Mouse (Mus musculus) liver, embryonic 13.5 days (tissue): ENCODE measurements around the gene Col1a1. TPM values are rescaled to one million over a fixed set of nuclear protein-coding genes. Genes with fewer than 3 reads are reported as not detected.

ENCODE experiments used
- ATAC-seq: fragments of 200-750 bp; cut with Nextera tagmentation; 2 replicates; pipeline ENCODE4 v1.8.0; 2017; ENCODE audit warnings: low read depth, mild to moderate bottlenecking, moderate number of reproducible peaks, moderate library complexity
- DNase-seq: peaks from one replicate; pipeline ENCODE4 v3.0.0; 2022
- H3K27ac ChIP-seq: fragments of 300-500 bp; sonication (generic); 2 replicates; pipeline ENCODE4 v1.5.1; 2015; ENCODE audit warnings: moderate library complexity, mild to moderate bottlenecking, inconsistent platforms
- H3K27me3 ChIP-seq: fragments of 300-500 bp; sonication (generic); 2 replicates; pipeline ENCODE4 v1.6.1; 2015; ENCODE audit warnings: mild to moderate bottlenecking, inconsistent platforms
- H3K36me3 ChIP-seq: fragments of 300-500 bp; sonication (generic); 2 replicates; pipeline ENCODE4 v1.6.1; 2015; ENCODE audit warnings: mild to moderate bottlenecking, inconsistent platforms
- H3K4me1 ChIP-seq: fragments of 300-500 bp; sonication (generic); replicated peaks from 2 replicates; pipeline ENCODE4 v1.6.1; 2015; ENCODE audit warnings: inconsistent platforms
- H3K4me2 ChIP-seq: fragments of 300-500 bp; sonication (generic); 2 replicates; pipeline ENCODE4 v1.6.1; 2015; ENCODE audit warnings: inconsistent platforms, mild to moderate bottlenecking, moderate library complexity
- H3K4me3 ChIP-seq: fragments of 300-500 bp; sonication (generic); replicated peaks from 2 replicates; pipeline ENCODE4 v1.5.1; 2015; ENCODE audit warnings: mild to moderate bottlenecking, inconsistent platforms
- H3K9ac ChIP-seq: fragments of 300-500 bp; sonication (generic); 2 replicates; pipeline ENCODE4 v1.6.1; 2015; ENCODE audit warnings: mild to moderate bottlenecking, inconsistent platforms
- H3K9me3 ChIP-seq: fragments of 300-500 bp; sonication (generic); replicated peaks from 2 replicates; pipeline ENCODE4 v1.6.1; 2016; ENCODE audit warnings: inconsistent platforms
- WGBS: fragments of 180-500 bp; shearing (Covaris S2); methylation state at CpG from one replicate; pipeline ENCODE4 v1.1.7; 2015; ENCODE audit not compliant: insufficient replicate concordance; 5-methylcytosine and 5-hydroxymethylcytosine counted together
- polyA plus RNA-seq: library from polyadenylated mRNA; unstranded; fragments of >200 nt; fragmentation: Nextera tagmentation; extraction: Ambion mirVana; gene quantifications from 2 replicates; pipeline ENCODE4 v1.2.1, GENCODE M21; 2015

Gene Col1a1
- polyA plus RNA-seq, 1 experiment from 2014 or later = 83.0 TPM

DNA sequence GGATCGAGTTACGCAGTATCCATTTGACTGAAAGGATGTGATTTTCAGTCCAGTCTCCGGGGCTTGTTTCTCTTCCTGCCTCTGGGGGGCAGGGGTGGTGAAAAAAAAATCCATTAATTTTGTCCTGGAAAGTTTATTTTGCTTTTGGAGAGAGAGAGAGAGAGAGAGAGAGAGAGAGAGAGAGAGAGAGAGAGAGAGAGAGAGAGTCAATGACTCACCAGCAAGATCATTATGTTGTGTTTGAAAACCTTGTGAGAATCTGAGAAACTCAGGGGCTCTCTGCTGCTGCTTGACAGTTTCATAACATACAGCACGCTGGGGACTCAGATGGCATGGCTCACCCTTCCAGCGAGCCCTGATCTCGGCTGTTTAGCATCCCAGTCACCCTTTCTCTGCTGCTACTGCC lies 15.0 kb upstream of the Col1a1 start:
- Histone ChIP-seq H3K4me3 (no peak overlapping the region), H3K4me1 (no peaks in the 10 kb centered on the region), H3K4me2 (no peak overlapping the region), H3K36me3 (no peaks in the 10 kb centered on the region), H3K27ac (no peak overlapping the region), H3K27me3 (0 out of 2 replicates have a peak, but pooled peaks cover 7% of the 10 kb centered on the region), H3K9me3 (no peaks in the 10 kb centered on the region), H3K9ac (no peak overlapping the region)
- no peak for DNase-seq
- ATAC-seq = no peak
- WGBS = 43% methylated on average over 6 of the region's 6 CpGs

DNA sequence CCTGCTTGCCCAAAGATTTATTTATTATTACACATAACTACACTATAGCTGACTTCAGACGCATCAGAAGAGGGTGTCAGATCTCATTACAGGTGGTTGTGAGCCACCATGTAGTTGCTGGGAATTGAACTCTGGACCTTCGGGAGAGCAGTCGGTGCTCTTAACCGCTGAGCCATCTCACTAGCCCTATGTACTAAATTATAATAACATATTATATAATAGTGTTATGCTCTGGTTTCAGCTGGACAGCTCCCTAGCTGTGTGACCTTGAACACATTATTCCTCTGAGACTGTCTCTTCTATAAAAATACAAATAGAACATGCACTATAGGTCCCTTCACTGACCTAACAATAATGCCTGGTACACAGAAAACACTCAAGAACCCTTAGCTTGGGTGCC lies 11.0 kb upstream of the Col1a1 start:
- peaks cover 14% of the 10 kb centered on the region for H3K4me1 ChIP-seq
- H3K4me3 ChIP-seq = no peak overlapping the region
- no peak overlapping the region for H3K9ac ChIP-seq
- WGBS = 80% methylated on average over 4 of the region's 4 CpGs
- H3K4me2 ChIP-seq = no peak overlapping the region
- no peaks in the 10 kb centered on the region for H3K9me3 ChIP-seq
- DNase-seq = no peak
- no peak for ATAC-seq
- H3K27me3 ChIP-seq = peaks cover 7% of the 10 kb centered on the region; the same call in 1 of the 2 replicates
- H3K36me3 ChIP-seq = no peaks in the 10 kb centered on the region
- H3K27ac ChIP-seq = no peak overlapping the region

DNA sequence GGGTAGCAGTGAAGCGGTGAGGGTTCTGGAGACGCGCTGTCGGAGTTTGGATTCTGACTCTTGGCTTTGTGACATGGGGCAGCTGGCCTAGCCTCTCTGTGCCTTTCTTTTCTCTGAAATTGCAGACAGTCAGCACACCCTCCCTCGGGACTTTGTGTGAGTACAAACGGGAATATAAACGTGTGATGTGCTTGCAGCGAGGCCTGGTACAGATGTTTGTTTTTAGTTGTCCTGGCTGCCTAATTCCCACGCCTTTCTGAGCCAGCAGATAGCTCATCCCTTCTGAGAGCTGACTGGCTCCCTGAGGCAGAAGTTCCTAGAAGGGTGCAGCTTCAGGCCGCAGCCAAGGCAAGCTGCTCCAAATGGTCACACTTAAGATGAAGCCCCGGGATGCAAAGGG lies 9.6 kb upstream of the Col1a1 start:
- WGBS = 59% methylated on average over 11 of the region's 11 CpGs
- Histone ChIP-seq H3K4me2 (no peak overlapping the region), H3K36me3 (no peaks in the 10 kb centered on the region), H3K4me3 (no peak overlapping the region), H3K27me3 (peaks cover 17% of the 10 kb centered on the region; the same call in 1 of the 2 replicates), H3K9ac (no peak overlapping the region), H3K4me1 (peaks cover 14% of the 10 kb centered on the region), H3K27ac (no peak overlapping the region), H3K9me3 (no peaks in the 10 kb centered on the region)
- DNase-seq = no peak
- ATAC-seq = no peak

DNA sequence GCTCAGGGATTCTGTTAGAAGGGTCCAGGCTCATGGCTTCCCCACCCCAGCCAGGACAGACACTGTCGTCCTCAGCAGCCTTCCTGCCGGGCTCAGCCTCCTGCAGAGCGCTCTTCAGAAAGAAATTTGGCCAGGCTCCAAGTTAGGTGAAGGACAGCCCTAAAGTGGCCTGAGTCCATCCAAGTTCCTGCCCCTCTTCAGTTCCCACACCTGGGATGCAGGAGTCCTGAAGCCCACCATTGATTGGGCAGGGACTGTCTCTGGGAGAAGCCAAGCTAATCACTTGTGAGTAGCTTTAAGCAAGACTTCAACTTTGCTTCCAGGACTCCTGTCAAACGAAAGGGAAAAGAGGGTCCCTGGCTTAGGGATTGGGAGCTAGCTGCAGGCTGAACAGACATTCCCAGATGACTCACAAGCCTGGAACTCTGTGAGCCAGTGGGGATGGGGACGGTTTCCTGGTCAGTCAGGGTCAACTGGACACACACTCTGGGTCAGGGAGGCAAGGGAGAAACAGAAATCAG lies 8.2 kb upstream of the Col1a1 start:
- Histone ChIP-seq H3K4me1 (peaks cover 14% of the 10 kb centered on the region), H3K4me3 (no peak overlapping the region), H3K36me3 (no peaks in the 10 kb centered on the region), H3K4me2 (no peak overlapping the region), H3K9me3 (no peaks in the 10 kb centered on the region), H3K9ac (no peak overlapping the region), H3K27me3 (peaks cover 30% of the 10 kb centered on the region), H3K27ac (no peak overlapping the region; the same call in 1 of the 2 replicates)
- ATAC-seq = no peak
- DNase-seq = no peak
- WGBS = 19% methylated on average over 5 of the region's 5 CpGs

DNA sequence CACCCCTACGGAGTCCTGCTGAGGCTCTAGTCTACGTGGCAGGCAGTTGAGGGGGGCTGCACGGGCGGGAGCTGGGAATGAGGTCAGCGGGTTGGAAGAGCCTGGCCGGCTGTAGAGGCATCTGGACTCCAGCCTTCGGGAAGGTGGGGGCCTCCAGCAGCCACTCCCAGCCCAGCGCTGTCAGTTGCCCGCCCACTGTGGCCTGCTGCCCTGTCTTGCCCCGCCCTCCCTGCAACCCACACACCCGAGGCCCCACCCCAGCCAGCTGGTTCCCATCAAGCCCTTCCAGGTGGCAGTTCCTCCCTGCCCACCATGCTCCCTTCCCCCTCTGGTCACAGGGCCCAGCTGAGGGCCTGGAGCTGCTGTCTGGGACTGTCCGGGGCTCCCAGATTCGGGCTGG lies 7.2 kb upstream of the Col1a1 start:
- H3K4me1 ChIP-seq = peaks cover 14% of the 10 kb centered on the region
- H3K4me3 ChIP-seq = no peak overlapping the region
- 8% methylated on average over 13 of the region's 13 CpGs for WGBS
- ATAC-seq (peak; percentile 75), DNase-seq (peak; percentile 26)
- peaks cover 40% of the 10 kb centered on the region for H3K27me3 ChIP-seq
- H3K4me2 ChIP-seq = no peak overlapping the region
- H3K36me3 ChIP-seq = no peaks in the 10 kb centered on the region
- H3K9me3 ChIP-seq = no peaks in the 10 kb centered on the region
- no peak overlapping the region; the same call in 1 of the 2 replicates for H3K27ac ChIP-seq
- no peak overlapping the region for H3K9ac ChIP-seq

DNA sequence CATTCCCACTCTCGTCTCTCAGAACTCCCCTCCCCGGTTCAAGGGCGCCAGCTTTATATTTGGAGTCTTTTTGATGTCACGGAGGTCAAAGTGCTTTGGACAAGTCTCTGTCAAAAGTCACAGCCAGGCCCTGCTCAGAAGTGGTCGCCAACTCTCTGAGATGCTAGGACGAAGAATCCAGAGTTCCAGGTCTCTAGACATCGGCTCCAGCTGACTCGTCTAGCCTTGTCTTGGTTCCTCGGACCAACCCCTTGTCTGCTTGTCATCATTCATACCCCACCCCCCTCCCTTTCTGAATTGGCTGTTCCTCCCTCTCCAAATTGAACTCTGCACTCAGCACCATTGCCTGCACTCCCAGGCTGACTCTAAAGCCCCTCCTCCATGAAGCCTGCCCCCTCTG lies 6.4 kb upstream of the Col1a1 start:
- DNase-seq (no peak), ATAC-seq (no peak)
- Histone ChIP-seq H3K9me3 (no peaks in the 10 kb centered on the region), H3K9ac (no peak overlapping the region), H3K36me3 (no peaks in the 10 kb centered on the region), H3K27ac (0 out of 2 replicates have a peak overlapping the region, but pooled peaks have one; percentile 14), H3K27me3 (peaks cover 48% of the 10 kb centered on the region), H3K4me1 (peaks cover 14% of the 10 kb centered on the region), H3K4me2 (no peak overlapping the region), H3K4me3 (no peak overlapping the region)
- WGBS = 57% methylated on average over 9 of the region's 9 CpGs

DNA sequence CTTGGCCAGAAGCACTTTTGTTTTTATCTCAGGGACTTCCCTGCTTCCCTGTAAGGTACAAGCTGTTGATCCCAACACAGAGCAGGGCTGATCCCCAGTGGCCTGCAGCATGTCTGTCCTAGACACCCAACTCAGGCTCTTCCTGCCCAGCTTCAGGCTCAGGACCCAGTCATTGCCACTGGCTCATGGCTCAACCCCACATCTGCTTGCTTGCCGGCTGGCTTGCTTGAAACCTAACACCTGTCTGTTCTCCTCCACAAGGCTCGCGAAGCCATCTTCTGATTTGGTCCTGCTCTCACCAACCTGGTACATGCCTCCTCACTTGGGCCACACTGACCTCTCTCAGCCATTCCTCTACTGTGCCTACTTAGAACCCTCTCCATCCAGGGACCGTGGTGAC lies 5.9 kb upstream of the Col1a1 start:
- Histone ChIP-seq H3K27me3 (peaks cover 53% of the 10 kb centered on the region), H3K9me3 (no peaks in the 10 kb centered on the region), H3K4me1 (peaks cover 14% of the 10 kb centered on the region), H3K27ac (no peak overlapping the region), H3K4me3 (no peak overlapping the region), H3K4me2 (no peak overlapping the region), H3K36me3 (no peaks in the 10 kb centered on the region), H3K9ac (no peak overlapping the region)
- no peak for DNase-seq
- 43% methylated on average over 4 of the region's 4 CpGs for WGBS
- ATAC-seq = peak; percentile 25; the same call in 1 of the 2 replicates

DNA sequence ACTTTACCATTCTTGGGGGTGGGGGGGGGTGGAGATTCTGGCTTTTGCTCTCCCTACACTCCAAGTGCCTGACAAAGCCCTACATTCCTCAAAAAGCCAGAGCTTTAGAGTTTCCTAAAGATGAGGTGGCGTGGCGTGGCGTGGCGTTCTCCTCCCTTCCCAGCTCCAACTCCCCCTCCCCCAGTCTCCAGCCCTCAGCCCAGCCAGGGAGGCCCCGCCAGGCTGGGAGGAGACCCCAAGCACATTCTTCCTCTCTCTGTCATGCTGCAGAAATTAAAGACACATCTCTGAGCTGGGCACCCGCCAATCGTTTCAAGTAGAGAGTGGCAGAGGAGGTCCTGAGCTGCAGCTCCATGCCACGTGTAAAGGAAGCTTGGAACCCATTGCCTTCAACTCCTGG lies 2.4 kb upstream of the Col1a1 start:
- ATAC-seq (no peak), DNase-seq (no peak)
- peaks cover 18% of the 10 kb centered on the region for H3K4me1 ChIP-seq
- no peaks in the 10 kb centered on the region for H3K36me3 ChIP-seq
- H3K4me2 ChIP-seq = no peak overlapping the region
- no peak overlapping the region for H3K9ac ChIP-seq
- no peak overlapping the region for H3K4me3 ChIP-seq
- WGBS = 12% methylated on average over 8 of the region's 8 CpGs
- H3K27ac ChIP-seq = no peak overlapping the region; the same call in 1 of the 2 replicates
- no peaks in the 10 kb centered on the region for H3K9me3 ChIP-seq
- peaks cover 78% of the 10 kb centered on the region for H3K27me3 ChIP-seq

DNA sequence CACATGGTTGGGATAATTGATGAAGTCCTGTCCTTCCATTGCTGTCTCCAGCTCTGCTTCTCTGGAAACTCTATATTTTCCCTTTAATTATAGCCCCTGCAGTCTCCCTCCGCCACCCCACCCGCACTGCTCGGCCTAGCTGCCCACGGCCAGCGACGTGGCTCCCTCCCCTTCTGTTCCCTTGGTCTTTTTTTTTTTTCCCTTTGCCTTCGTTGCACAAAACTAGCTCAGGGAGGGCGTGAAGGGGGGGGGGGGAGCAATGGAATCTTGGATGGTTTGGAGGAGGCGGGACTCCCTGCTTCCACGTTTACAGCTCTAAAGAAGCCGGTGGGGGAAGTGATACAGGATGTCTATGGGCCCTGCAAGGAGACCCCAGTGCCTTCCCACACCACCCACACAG lies 1.5 kb upstream of the Col1a1 start:
- H3K27ac ChIP-seq = no peak overlapping the region
- 40% methylated on average over 11 of the region's 11 CpGs for WGBS
- no peaks in the 10 kb centered on the region for H3K9me3 ChIP-seq
- ATAC-seq (no peak), DNase-seq (no peak)
- H3K27me3 ChIP-seq = peaks cover 87% of the 10 kb centered on the region
- H3K36me3 ChIP-seq = no peaks in the 10 kb centered on the region
- no peak overlapping the region for H3K4me3 ChIP-seq
- no peak overlapping the region for H3K9ac ChIP-seq
- H3K4me2 ChIP-seq = no peak overlapping the region
- H3K4me1 ChIP-seq = peaks cover 12% of the 10 kb centered on the region

DNA sequence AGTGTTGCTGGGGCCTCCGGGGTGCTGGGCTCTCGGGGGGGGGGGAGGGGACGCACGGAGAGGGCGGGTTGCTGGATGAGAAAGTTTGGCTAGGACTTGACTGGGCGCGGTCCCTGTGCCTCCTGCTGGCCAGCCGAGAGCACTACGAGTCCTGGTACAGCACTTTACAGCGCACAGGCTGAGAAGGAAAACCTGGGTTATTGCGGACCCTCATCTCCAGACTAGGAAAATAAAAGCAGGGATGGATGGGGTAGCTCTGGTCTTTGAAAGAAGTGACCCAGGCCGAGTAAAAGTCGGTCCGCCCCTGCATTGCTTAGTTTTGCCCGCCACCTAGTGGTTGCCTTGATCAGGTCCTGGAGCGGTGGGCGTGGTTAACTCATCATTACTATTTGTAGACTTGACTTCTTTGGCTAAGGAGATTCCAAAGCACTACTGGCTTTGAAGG lies 849 bp downstream of the Col1a1 start:
- H3K9me3 ChIP-seq = no peaks in the 10 kb centered on the region
- no peak overlapping the region; the same call in 1 of the 2 replicates for H3K9ac ChIP-seq
- H3K27ac ChIP-seq = no peak overlapping the region
- ATAC-seq (peak; percentile 51; the same call in 1 of the 2 replicates), DNase-seq (peak; percentile 67)
- peak overlapping the region; percentile 39 for H3K4me3 ChIP-seq
- peaks cover 91% of the 10 kb centered on the region for H3K27me3 ChIP-seq
- 2% methylated on average over 17 of the region's 17 CpGs for WGBS
- H3K4me1 ChIP-seq = peaks cover 12% of the 10 kb centered on the region
- no peaks in the 10 kb centered on the region for H3K36me3 ChIP-seq
- peak overlapping the region; percentile 59 for H3K4me2 ChIP-seq

DNA sequence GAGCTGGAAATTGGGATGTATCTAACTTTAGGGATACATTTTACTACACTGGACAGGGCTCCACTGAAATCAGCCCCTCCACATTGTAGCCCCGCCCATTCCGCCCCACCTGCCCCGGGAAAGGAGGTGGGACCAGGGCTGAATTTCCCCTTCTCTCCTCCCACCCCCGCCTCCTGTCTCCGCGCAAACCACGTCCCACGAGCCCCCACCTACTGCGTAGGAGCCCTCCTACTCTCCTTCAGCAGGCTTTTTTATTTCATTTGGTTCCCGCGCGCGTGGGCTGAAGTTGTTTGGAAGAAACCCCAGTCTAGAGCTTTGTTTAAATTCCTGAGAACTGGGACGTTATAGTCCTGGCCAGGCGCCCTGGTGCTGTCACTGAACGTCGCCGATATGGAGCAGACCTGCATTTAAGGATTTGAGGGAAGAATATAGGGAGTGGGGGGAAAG lies 1.3 kb downstream of the Col1a1 start:
- peak overlapping the region; percentile 39 for H3K4me3 ChIP-seq
- ATAC-seq (peak; percentile 44; the same call in 1 of the 2 replicates), DNase-seq (no peak)
- no peaks in the 10 kb centered on the region for H3K9me3 ChIP-seq
- peak overlapping the region; percentile 59 for H3K4me2 ChIP-seq
- H3K36me3 ChIP-seq = no peaks in the 10 kb centered on the region
- peak overlapping the region; percentile 29; the same call in 1 of the 2 replicates for H3K9ac ChIP-seq
- H3K4me1 ChIP-seq = peaks cover 12% of the 10 kb centered on the region
- WGBS = under 1% methylated on average over 18 of the region's 18 CpGs
- H3K27ac ChIP-seq = peak overlapping the region; percentile 9; the same call in 1 of the 2 replicates
- H3K27me3 ChIP-seq = peaks cover 90% of the 10 kb centered on the region

DNA sequence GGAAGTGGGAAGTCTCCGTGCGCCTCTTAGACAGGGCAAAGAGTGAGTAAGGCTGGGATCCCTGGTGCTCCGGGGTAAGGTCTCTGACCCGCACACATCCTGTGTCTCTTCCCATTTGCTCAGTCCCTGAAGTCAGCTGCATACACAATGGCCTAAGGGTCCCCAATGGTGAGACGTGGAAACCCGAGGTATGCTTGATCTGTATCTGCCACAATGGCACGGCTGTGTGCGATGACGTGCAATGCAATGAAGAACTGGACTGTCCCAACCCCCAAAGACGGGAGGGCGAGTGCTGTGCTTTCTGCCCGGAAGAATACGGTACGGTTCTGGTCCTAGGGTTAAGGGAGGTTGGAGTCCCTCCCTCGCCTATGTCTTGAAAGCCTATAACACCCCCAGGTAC lies 1.8 kb downstream of the Col1a1 start:
- peak overlapping the region; percentile 59 for H3K4me2 ChIP-seq
- H3K4me1 ChIP-seq = peaks cover 12% of the 10 kb centered on the region
- ATAC-seq = peak; percentile 21; the same call in 1 of the 2 replicates
- no peaks in the 10 kb centered on the region for H3K9me3 ChIP-seq
- no peak for DNase-seq
- H3K4me3 ChIP-seq = peak overlapping the region; percentile 39
- WGBS = 3% methylated on average over 15 of the region's 15 CpGs
- no peaks in the 10 kb centered on the region for H3K36me3 ChIP-seq
- H3K27me3 ChIP-seq = peaks cover 90% of the 10 kb centered on the region
- H3K27ac ChIP-seq = peak overlapping the region; percentile 9; the same call in 1 of the 2 replicates
- H3K9ac ChIP-seq = peak overlapping the region; percentile 29; the same call in 1 of the 2 replicates
